Mouse (Mus musculus) megakaryocyte progenitor cell, adult 5-6 weeks (primary cell): ENCODE measurements around the gene Acer3. TPM values are rescaled to one million over a fixed set of nuclear protein-coding genes. Genes with fewer than 3 reads are reported as not detected.

Experiments used
- ATAC-seq: replicated peaks from 2 replicates; pipeline ENCODE4 v1.8.0; 2016; ENCODE audit warnings: mild to moderate bottlenecking, moderate TSS enrichment, inconsistent platforms; ENCODE audit not compliant: poor library complexity
- total RNA-seq, 2 experiments: library from RNA; stranded (forward) in 1 of 2; stranded (reverse) in 1 of 2; fragments of 157-497, 149-512 nt in 1 of 2; fragments of 200-1000 nt in 1 of 2; gene quantifications; 2 replicates each; pipeline versions ENCODE4 v1.2.3 to v1.2.4; 2015 to 2017

Acer3 gene
- total RNA-seq (2015) (59.0 and 59.9 TPM in 2 replicates), total RNA-seq (2017) (36.8 and 43.4 TPM in 2 replicates)

DNA sequence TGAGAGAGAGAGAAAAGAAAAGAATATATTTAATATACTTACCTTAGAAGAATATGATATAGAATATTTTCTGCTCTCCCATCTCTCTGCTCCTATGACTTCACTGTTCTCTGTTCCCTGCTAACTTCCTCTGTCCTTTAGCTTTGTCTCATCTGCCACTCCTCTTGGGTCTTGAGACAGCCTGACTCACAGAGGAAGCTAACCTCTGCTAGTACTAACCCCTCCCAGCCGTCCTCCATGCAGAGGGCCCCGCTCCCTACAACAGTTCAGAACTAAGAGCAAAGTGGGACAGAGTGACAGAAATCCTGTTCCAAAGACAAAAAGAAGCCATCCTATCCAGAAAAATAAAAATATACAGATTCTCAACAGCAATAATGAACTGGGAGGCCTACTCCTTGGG, at the start of gene Acer3:
Acer3 (minus strand) TSS at position 126 of the 400 bp plus-strand sequence.
- ATAC-seq = 0 out of 2 replicates have a peak, but pooled peaks have one; percentile 24

DNA sequence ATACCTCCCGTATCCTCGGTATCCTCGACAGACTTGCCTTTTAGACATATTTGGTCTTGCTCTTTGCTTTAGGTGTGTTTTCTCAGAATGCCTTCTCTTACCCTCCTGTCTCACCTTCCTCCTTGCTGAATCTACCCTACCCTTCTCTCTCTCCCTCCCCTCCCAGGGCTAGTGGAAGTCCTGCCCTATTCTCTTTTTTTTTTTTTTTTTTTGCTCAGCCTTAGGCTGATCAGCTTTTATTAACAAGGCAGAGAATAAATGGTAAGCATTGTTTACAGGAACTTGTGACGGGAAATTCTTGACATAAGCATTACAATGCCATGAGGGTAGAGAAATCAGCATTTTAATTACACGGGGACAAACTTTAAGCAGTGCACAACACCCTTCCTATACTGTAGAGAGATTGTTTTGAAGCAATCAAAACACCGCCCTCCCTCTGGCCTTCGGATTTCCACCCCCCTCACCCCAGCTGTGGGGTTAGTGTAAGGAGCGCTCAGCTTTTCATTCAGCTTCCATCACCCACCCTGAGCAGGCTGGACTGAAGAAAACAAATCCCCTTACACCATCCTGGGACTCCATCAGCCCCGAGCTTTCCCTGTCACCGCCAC, 48.9 kb upstream of the Acer3 start:
- no peak for ATAC-seq

DNA sequence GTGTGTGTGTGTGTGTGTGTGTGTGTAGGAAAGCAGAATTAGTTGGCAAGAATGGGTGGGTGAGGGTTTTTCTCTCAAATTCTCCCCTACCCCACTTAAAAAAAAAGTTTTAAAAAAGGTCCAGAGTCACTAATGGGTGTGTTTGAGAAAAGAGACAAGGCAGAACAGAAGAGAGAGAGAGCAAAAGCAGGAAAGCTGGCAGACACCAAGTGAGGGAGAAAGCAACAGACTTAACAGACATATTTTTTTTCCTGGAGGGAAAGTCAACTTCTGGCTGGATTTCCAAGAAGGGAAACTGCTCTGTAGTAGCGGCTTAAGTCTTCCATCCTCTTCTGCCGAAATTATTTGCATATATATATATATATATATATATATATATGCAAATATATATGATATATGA, 40.7 kb upstream of the Acer3 start:
- no peak for ATAC-seq

DNA sequence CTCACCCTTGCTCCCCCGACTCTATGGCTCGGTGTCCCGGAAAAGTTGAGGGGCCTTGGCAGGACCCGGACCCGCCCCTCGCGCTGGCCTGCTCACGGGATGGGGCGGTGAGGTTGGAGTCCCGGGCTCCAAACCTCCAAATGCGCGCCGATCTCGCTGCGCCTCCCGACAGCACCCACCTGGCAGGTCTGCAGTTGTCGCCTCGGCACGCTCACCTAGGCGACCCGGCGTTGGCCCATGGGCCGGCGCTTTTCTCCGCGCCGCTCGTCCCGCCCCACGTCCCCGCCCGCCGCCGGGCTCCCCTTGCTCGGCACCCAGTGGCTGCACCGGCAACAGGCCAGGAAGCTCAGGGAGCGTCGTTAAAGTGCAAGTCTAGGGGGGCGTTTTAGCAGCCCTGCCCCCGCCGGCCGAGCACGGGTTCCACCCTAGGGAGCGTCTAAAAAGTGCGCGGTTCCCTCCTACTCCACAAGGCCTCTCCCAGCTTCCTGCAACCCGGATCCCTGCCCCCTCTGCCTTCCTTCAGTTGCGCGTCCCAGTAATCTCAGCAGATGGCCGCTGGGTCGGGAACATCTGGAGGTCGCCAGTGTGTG, 40.1 kb upstream of the Acer3 start, which contains the start of gene Tsku:
Tsku (minus strand) TSS at position 266 of the 590 bp plus-strand sequence.
- ATAC-seq = peak; percentile 65

DNA sequence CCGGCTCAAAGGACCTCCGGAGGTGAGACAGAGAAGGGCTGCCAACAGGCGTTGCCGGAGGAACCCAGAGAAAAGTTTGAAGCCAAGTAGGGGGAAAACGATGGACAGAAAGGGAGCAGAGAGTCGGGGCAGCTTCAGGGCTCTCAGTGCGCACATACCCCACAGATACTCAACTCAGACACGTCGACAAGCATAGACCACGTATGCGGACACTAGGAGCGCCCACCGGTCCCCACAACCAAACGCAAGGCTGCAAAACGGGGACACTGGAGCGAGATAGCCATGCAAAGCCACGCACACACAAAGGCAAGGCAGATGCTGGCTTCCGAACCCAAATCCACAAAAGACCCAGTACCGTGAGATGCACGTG, 39.6 kb upstream of the Acer3 start:
- 0 out of 2 replicates have a peak, but pooled peaks have one; percentile 7 for ATAC-seq

DNA sequence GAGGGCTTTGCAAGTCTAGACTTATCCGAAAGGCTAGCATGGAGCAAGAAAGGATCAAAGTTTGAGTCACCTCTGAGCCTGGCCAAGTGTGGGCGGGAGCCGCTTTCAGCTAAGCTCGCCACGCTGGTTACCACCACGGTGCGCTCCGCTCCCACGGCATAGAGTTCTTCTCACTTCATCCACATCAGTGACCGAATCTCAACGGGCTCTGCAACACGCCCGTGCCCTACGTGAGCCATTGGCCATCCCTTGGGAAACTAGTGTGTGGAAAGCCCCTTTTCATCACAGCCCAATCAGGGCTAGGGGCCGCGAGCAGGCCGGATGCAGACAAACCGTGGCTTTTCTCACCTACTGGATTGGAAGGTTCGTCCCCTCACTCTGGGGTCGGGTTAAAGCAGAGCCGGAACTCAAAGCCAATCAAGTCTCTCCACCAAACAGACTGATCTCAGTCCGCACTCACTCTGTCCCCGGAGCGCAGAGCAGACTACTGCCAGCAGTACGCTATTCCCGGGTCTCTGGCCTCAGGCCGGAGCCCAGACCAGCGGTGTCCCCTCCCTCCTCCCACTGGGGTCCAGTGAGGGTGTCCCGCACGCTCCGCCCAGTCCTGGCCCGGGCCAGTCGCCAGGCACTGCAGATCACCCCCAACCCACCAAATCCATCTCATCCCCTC, 39.1 kb upstream of the Acer3 start:
- peak; percentile 9; the same call in 1 of the 2 replicates for ATAC-seq

DNA sequence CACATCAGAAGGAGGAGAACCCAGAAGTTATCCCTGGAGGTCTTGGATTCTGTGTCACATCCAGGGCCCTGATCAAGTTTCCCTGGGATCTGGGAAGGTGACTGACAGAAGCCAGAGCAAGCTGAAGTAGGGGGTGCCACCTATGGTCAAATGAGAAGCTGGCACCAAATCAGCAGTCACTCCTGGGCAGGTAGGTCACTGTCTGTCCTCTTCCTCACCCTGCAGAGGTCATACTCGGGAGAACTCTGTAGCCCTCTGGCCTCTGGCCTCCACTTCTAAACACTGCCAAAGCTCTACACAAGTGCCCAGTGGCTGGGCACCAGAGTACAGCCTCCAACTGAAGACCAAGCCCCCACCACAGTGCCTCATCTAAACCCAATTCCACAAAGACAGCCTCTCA, 37.0 kb upstream of the Acer3 start:
- no peak for ATAC-seq

DNA sequence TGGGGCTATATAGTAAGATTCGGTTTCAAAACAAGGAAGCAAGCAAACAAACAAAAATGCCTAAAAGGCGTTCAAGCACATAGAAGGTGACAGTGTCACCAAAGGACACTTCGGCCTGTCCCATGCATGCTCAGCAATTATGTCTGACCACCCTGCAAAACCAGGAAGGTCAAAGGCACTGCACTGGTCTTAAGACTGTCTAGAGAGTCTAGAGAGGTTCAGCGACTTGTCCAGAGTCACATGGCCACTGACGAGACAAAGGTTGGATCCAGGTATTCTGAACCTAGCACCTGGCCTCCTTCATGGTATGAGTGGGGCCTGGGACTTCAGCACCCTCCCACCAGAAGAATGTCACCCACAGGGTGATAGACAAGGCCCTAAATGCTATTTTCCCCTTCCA, 36.3 kb upstream of the Acer3 start:
- no peak for ATAC-seq

DNA sequence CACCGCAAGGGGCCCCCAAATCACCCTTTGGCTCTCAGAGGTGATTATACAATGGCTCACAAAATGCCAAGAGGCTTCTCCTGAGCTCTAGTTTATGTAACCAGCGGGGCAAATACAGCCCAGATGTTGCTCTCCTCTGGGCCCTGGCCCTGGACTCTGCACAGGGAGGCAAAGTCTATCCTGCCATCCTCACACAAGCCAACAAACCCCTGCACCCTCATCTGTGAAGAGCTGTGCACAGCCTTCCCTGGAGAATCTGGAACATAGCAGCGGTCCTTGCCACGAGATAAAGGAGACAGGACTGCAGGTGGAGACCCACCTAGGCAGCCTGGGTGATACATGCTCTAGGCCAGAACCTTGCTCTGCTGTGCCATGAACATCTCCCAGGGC, 33.9 kb upstream of the Acer3 start:
- ATAC-seq = no peak

DNA sequence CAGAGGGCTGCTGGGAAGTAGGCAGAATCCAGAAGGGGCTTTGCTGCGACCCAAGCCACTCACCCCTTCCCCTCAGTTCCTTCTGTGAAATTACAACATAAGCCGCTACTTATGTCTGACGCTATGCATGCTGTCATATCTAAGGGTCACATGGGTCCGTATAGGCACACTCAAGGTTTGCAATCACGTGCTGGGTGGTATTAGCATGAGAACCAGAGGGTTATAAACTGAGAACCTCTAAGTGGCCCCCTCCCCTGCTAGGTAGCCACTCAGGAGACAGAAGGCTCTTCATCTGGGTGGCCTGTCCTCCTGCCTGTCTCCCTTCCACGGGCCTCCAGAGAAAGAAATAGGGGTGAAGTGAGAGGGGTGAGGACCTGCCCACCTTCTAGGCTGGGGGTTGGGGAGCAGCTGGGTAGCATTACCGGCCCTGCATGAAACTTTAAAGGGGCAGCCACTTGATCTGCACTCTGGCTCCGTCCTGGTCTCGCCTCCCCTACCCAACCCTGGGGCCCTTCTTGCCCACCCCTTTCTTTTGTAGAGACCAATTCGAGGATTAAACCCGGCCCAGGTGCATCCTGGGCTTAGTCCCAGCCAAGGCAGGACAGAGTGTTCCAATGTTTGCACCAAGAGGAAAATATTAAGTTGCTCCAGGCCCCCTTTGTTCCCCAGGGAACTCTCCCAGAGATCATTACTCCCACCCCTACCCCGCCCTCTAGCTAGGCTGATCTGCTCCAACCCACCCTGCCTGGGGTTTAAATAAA, 33.3 kb upstream of the Acer3 start:
- ATAC-seq = no peak

DNA sequence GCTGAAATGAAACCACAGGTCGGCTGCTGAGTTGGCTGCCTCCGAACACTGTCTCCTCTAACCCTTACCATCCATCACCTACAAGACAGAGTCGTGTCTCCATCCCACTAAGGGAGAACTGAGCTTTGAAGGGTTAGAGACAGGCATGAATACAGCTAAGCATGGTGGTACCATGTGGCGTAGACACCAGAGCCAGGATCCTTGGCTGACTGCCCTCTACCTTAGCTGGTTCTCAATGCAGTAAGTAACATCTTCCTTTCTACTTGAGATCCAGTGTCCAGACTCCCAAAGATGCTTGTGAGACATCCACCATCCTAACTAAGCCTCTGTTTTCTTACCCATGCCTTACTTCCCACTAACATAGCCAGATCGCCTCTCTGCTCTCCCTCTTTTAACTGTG, 32.6 kb upstream of the Acer3 start:
- no peak for ATAC-seq

DNA sequence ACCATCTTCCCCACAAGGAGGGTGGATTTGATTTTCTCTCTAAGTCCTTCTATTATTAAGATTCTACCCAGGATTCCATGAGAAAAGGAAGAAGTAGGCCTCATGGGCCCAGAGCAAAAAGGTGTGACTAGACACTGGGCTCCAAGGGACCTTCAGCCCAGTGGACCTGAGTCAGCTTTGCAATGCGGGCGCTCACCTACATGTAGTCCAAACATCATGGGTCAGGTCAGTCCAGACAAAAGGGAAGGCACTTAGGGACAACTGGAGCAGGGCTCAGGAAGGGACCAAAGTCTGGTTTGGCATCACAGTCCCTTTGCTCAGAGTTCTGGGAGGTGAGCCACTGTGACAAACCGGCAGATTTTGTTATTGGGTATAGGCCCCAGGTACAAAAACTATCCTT, 30.5 kb upstream of the Acer3 start:
- no peak for ATAC-seq

DNA sequence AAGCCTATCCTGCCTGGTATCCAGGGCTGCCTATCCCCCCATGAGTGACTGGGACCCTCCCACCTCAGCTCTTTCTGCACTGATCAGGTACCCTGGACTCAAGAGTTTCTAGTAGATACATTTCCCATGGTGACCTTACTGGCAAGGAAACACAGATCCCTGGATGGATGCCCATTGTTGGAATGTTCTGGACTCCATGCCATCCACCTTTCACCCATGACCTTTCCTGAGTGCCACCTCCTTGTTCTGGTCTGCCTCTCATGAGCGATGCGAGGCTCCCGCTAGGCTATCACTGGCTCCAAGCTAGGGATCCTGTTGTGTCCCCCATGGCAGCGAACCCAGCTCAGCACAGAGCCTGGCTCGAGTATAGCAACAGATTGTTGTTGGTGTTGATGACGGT, 28.8 kb upstream of the Acer3 start:
- ATAC-seq = no peak

DNA sequence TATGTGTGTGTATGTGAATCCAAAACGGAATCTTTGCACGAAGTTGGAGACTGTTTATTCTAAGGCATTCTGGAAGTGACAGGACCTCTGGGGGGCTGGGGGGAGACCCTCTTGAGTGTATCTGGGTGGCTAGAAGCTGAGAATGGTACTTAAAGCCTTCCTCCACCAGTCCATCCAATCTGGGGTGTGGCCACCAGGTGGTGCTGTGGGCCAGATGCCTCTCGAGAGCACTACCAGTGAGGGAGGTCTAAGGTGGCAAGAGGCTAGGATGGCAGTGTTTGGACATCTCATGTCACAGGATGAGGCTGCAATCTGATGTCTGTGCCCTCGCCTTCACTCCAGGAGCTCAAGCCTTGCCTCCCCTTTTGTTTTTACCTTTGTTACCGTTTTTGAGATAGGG, 28.1 kb upstream of the Acer3 start:
- ATAC-seq = peak; percentile 88

DNA sequence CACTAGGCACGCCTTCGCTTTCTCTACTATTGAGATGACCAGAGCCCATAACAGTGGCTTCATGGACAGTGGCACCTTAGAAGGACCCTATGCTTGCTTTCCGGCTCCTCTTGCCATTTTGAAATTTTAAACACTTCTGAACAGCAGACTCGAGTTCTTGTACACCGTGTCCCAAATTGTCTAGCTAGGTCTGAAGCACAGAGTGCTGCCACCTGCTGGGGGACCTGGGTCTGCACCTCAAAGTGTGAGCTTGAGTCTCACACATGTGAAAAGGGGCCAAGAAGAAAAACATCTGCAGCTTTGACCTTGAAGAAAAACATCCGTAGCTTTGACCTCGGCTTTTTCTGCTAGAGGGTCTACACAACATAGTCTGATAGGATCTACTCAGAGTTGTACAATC, 27.0 kb upstream of the Acer3 start:
- peak; percentile 72 for ATAC-seq

DNA sequence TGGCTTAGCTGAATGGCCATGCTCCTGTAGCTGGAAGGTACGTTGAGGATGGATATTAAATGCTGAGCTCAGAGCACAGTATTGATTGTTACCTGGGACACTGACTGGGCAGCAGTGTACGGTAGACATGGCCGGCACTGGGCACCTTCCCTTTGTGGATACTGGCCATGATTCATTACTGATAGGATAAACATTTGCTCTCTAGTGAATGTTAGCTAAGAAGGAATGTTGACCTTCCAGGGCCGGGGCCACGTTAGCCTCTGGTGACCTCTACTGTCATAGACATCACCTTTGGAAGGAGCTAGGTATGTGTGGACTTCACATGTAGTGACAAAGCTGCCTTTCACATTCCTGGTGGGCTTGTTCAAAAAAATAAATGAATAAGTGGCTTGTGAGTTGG, 26.5 kb upstream of the Acer3 start:
- no peak for ATAC-seq

DNA sequence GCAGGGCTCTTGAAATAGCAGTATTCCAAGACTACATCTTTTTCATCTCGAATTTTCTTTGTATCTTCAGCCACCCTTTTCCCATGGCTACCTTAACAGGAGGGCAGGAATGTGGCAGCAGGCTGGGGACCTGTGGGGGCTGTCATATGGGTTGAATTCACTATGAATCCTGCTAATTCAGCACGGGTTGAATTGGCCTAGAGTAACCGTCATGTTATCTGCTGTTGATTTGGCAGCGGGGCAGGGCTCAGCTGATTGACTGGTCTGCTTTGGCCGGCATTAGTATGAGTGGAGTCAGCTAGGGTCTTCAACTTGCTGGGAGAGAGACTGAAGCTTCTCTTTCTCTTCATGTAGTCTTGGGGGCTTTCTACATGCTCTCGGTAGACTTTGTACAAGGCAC, 24.0 kb upstream of the Acer3 start:
- ATAC-seq = no peak

DNA sequence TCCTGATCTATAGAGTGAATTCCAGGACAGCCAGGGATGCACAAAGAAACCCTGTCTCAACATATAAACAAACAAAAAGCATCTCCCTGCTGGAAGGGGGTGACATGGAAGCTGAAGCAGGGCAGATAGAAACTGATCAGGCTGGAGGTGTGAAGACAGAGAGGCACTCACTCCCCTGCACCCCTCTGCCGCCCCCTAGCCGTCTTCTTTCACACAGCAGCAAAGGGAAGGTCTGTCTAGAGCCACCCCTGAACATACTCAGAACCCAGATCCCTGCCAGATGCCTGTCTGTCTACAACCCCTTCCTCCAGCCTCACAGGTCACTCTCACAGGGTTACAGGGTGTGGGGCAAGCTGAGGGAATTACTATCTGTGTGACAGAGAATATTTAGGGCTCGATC, 23.4 kb upstream of the Acer3 start:
- ATAC-seq = peak; percentile 68

DNA sequence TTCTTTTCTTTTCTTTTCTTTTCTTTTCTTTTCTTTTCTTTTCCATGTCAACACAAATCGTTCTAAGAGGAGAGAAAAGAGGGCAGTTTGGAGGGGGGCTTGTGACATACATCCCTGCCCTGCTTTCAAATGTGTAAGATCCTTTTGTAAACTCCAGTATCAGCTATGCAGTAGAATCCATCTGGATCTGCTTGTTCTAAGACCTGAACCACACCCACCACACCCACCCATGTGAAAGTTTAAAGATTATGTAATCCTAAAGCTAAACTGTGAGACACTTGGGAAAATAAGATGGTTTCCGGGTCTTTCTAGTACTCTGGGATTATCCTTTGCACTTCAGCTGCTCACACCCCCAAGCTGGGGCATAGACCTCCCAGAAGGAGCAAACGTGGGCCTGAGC, 21.2 kb upstream of the Acer3 start:
- ATAC-seq = no peak

DNA sequence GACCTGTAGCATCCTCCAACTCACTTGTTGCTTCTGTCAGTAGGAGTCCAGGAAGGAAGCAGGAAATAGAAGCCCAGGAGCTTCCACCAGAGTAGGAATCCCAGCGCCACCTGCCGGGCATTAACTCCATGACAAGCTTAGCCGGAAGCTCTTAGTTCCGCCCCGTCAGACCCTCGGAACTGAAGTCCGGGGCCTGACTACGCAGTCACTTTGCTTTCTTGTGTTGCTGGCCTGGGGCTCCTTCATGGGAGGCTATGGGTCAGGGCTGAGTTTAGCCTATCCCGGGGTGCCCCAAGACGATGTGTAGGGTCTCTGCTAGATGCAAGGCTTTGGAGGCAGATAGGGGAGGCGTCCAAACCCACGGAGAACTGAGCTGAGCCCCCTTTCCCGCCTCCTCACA, 20.5 kb upstream of the Acer3 start:
- ATAC-seq = peak; percentile 86

DNA sequence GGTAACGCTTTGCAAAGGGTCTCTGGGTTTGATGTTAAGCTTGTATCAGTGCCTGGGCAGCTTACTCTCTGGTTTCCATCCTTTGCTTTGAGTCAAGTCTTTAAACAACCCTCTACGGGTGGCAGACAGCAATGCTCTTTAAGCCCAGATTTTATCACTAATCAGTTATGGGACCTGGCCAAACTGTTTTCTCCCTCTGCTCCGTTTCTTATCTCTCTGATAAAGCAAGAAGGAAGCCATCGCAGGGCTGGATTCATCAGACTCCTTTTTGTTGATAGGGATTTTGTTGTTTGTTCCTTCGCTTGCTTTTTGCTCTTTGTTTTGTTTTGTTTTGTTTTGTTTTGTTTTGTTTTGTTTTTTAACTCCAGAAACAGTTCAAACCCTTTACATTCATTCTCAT, 19.3 kb upstream of the Acer3 start:
- ATAC-seq = no peak

DNA sequence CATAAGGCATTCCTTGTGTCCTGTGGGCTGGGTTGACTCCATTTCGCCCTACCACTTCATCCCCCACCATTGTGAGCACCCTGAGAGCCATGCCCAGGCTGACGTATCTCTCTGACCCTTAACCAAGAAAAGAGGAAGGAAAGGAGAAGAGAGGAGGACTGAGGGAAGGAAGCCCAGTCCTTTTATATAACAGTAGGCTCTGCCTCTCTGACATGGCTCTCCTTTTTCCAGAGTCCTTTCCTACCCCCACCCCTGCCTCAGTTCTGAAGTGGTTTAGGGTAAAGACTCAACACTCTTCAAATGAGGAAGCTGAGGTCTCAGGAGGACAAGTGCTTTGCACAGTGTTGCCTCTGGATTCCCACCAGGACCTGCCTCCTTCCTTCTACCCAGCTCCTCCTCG, 13.0 kb upstream of the Acer3 start:
- peak; percentile 32 for ATAC-seq
